Mouse (Mus musculus) left cerebral cortex, adult 11 months (tissue): ENCODE results near the gene Gse1.
"Not testable (repeated sequence)": the region's sequence is repeated elsewhere in the genome, so short reads cannot be mapped to it uniquely, and the experiment has no call there.

Experiments used
- DNase-seq: peaks from one replicate; pipeline ENCODE4 v3.0.0; 2022; ENCODE audit warnings: low spot score

Gene Gse1

GRCm38 (mm10) chr8:120324555-120324954 is 96.3 kb downstream of the Gse1 start:
- DNase-seq, result no peak

GRCm38 (mm10) chr8:120325172-120325767 is 97.0 kb downstream of the Gse1 start:
- no peak for DNase-seq

DNA sequence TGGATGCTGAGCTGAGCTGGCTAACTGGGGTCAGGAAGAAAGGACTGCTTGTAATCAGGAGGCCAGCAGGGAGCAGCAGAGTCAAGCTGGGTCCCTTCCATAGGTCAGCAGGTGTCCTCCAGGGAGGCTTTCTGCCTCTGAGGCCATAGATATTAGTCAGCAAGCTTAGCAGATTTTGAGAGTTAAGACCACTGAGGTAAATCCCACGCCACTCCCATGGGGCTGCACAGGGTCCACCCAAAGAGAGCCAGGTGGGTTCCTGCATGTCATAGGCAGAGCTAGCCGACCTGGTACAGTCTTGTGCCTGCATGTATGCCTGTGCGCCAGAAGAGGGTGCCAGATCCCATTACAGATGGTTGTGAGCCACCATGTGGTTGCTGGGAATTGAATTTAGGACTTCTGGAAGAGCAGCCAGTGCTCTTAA is 98.9 kb downstream of the Gse1 start:
- DNase-seq, result no peak

DNA sequence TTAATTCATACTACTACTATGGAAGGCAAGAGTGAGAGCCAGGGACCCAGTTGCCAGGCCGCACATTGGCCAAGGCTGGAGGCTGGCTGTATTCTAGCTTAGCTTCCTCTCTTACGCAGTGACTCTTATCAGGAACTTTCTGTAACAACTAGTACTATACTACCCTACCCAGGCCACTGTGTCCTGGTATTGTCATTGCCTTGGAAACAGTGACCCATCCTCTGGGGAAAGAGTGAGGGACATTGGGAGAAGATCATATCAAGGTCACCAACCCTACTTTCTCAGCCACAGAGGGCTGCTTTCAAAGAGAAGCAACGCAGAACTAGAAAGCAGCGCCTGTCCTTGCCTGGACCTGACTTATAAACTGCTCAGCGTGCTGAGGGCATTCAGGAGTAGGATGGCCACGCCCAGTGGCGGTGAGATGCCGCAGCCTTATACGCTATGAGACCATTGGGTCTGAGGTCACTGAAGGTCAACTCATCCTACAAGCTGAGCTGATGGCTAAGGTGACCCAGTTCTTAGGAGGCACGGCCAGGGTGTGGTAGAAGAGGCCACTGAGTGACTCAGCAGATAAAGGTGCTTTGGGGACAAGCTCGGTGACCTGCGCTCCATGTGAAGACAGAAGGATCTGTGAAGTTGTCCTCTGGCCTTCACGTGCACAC is 100.2 kb downstream of the Gse1 start:
- DNase-seq, result no peak

- no peak for DNase-seq
These were observed 100.9 kb downstream of the Gse1 start for GRCm38 (mm10) chr8:120329030-120329748.

DNA sequence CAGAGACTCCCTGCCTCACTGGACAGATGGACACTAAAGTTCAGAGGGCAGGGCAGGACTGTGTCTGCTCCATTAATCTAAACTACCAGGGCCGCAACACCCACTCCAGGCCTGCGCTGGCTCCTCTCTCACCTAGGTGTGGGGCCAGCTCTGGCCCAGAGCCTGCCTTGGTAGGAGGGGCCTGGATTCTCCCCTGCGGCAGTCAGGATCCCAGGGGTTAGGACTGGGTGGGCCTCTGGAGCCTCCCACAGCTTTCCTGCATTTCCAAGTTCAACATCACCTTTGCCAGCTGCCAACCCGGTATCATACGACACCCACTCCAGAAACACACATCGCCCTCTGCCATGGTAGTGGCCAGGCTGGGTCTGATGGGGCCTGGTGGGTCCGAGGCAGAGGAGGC is 102.8 kb downstream of the Gse1 start:
- no peak for DNase-seq

DNA sequence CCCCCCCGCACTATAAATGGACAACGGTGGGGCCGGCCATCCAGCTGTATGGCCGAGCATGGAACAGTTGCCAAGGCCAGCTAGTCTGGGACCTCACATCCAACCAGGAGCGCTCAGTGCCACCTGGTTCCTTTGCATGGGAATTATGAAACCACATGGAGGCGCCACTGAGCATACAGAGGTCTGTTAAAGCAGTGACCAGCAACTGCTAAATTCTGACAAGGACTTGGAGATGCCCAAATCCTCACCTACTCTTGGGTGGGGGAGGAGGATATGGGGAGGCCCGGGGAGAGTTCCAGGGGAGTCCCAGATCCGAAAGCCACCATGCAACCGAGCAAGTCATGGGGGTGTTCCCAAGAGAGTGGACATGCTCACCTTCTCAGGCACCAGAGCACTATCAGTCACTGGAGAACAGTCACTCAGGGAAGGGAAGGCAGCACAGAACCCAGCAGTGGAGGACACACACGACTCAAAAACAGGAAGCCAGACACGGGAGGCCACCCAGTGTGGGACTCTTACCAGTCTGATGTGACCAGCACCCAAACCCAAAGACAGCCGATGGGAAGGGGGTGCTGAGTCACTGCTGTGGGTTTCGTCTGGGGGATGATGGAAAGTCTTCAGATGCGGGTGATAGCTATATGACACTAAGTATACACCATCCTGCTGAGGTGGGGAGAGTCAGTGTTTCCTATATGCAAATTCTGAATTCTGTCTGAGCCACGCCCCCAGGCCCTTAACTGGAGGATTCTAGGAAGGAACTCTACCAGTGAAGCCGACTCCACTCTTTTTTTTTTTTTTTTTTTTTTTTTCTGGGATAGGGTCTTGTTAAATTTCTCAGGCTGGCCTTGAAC is 104.3 kb downstream of the Gse1 start:
- DNase-seq, result no peak

GRCm38 (mm10) chr8:120333681-120334080 is 105.4 kb downstream of the Gse1 start:
- no peak for DNase-seq

DNA sequence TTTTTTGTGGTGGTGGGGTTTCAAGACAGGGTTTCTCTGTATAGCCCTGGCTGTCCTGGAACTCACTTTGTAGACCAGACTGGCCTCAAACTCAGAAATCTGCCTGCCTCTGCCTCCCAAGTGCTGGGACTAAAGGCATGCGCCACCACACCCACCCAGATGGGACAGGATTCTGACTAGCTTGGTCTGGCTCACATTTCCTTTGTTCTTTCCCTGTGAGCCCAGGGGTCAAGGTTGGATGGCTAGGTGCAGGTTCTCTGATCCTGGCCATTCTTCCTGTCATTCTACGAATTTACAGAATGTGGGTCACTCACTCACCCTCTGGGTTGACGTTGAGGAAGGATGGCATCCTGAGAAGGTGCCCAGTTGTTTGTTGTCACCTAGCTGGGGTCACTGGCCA is 106.0 kb downstream of the Gse1 start:
- DNase-seq, result not testable (repeated sequence)

GRCm38 (mm10) chr8:120334878-120335261 is 106.6 kb downstream of the Gse1 start:
- no peak for DNase-seq

- no peak for DNase-seq
These were observed 107.2 kb downstream of the Gse1 start for GRCm38 (mm10) chr8:120335262-120336086.

DNA sequence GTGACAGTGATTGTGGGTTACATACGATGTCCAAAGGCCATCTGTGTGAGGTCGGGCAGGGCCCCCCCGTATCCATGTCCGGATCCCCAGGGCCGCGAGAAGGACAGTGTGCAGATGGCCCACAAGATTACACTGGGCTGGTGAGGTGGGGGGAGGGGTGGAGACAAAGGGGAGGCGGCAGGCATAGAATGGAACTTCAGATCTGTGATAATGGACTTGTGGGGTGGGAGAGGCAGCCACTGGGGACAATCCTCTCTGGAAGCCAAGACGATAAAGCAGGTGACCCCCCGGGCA is 107.8 kb downstream of the Gse1 start:
- no peak for DNase-seq

DNA sequence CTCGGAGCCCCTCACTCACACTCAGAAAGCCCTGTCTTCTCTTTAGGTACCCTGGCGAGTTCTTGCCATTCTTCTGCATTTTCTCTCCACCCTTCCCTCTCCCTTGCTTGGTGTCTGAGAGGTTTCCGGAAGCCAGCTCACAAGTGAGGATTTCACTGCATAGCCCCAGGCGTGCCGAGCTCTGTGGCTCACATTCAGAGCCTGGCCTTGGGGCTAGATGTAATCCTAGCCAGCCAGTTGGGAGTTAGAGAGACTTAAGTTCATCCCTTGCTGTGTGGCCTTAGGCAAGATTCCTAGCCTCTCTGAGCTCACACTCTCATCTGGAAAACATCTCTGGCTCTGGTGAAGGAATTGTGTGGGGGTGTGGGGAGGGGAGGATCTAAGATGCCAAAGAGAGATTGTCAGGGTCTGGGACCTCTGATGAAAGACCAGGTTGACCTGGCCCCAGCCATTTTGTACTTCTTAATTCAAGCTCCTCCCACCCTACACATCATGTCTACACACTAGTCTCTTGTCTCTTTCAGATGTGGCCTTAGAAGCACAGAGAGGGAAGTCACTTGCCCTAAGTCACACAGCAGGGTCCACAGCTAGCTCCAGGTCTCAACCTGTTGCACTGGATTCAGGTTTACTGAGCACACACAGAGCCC is 108.8 kb downstream of the Gse1 start:
- no peak for DNase-seq

DNA sequence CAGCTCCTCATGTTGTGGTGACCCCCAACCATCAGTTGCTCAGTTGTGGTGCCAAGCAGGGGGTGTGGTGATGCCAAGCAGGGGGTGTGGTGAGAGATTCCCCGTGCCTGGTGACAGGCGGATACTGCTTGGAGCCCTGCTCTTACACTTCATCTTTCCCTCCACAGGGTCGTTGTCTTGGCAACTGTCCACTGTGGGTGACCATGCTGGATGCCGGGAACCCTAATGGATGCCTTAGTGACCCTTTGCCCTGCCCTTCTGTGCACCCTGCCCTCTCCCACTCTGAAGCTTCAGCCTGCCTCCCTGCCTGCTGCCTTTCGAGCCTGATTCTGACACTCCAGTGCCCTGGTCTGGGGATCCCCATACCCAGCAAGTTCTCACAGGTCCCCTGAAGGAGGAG is 109.4 kb downstream of the Gse1 start:
- no peak for DNase-seq

DNA sequence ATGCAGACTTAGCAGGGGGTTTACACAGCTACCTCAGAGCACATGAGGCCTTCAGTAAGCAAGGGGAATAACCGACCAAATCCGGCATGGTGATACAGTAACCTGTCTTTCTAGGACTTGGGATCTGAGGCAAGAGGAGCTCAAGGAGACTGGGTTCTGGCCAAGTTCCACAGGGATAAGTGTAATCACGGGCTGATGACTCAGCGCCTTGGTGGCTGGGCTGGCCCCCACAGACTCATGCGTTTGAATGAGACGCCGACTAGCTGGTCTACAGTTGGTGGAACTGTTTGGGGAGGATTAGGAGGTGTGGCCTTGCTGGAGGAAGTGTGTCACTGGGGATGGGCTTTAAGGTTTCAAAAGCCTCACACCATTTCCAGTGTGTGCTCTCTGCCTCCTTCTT is 110.4 kb downstream of the Gse1 start:
- no peak for DNase-seq

- DNase-seq, result no peak
These were observed 111.5 kb downstream of the Gse1 start for GRCm38 (mm10) chr8:120339743-120340142.

- DNase-seq, result no peak
These were observed 112.9 kb downstream of the Gse1 start for GRCm38 (mm10) chr8:120341124-120341523.

GRCm38 (mm10) chr8:120342847-120343548 is 114.7 kb downstream of the Gse1 start:
- DNase-seq, result no peak

GRCm38 (mm10) chr8:120343582-120343981 is 115.3 kb downstream of the Gse1 start:
- DNase-seq, result no peak

- no peak for DNase-seq
These were observed 115.9 kb downstream of the Gse1 start for GRCm38 (mm10) chr8:120344166-120344565.

DNA sequence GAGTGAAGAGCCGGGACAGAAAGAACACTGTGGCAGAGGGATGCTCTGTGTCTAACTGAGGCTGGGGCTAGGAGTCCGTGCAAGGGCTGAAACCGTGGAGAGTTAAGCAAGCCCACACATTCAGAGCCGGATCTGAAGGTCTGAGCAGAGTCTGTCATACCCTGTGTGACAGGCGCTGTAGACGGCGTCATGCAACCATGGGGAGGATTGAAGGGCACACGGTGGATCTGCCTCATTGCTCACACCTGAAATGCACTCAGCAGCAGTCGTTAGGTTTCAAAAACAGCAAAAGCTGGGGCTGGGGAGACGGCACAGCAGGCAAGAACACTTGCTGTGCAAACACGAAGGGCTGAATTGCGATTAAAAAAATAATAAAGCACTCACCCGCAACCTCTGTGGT is 116.3 kb downstream of the Gse1 start:
- DNase-seq, result no peak
